Mouse (Mus musculus) embryonic facial prominence, embryonic 15.5 days (tissue): ENCODE measurements around the gene Lmnb2. TPM values are rescaled to one million over a fixed set of nuclear protein-coding genes. Genes with fewer than 3 reads are reported as not detected.

Experiments used
- ATAC-seq: fragments of 200-750 bp; cut with Nextera tagmentation; 2 replicates; pipeline ENCODE4 v1.8.0; 2017; ENCODE audit warnings: low read depth, moderate TSS enrichment; ENCODE audit not compliant: insufficient number of reproducible peaks, low FRiP score, low TSS enrichment
- H3K27ac ChIP-seq: fragments of 300-500 bp; sonication (generic); replicated peaks from 2 replicates; pipeline ENCODE4 v1.5.1; 2015; ENCODE audit warnings: mild to moderate bottlenecking, inconsistent platforms
- H3K27me3 ChIP-seq: fragments of 300-500 bp; sonication (generic); 2 replicates; pipeline ENCODE4 v1.6.1; 2015; ENCODE audit warnings: inconsistent platforms
- H3K36me3 ChIP-seq: fragments of 300-500 bp; sonication (generic); 2 replicates; pipeline ENCODE4 v1.6.1; 2015; ENCODE audit warnings: mild to moderate bottlenecking, inconsistent platforms
- H3K4me1 ChIP-seq: fragments of 300-500 bp; sonication (generic); 2 replicates; pipeline ENCODE4 v1.6.1; 2015; ENCODE audit warnings: inconsistent platforms
- H3K4me2 ChIP-seq: fragments of 300-500 bp; sonication (generic); replicated peaks from 2 replicates; pipeline ENCODE4 v1.6.1; 2015; ENCODE audit warnings: mild to moderate bottlenecking, inconsistent platforms
- H3K4me3 ChIP-seq: fragments of 300-500 bp; sonication (generic); replicated peaks from 2 replicates; pipeline ENCODE4 v1.5.1; 2015; ENCODE audit warnings: mild to moderate bottlenecking, inconsistent platforms
- H3K9ac ChIP-seq: fragments of 300-500 bp; sonication (generic); 2 replicates; pipeline ENCODE4 v1.6.1; 2015; ENCODE audit warnings: inconsistent platforms
- H3K9me3 ChIP-seq: fragments of 300-500 bp; sonication (generic); replicated peaks from 2 replicates; pipeline ENCODE4 v1.6.1; 2016; ENCODE audit warnings: inconsistent platforms
- WGBS: fragments of 180-500 bp; shearing (Covaris S2); methylation state at CpG from one replicate; pipeline ENCODE4 v1.1.7; 2015; 5-methylcytosine and 5-hydroxymethylcytosine counted together
- polyA plus RNA-seq: library from polyadenylated mRNA; unstranded; fragments of >200 nt; fragmentation: Nextera tagmentation; extraction: Ambion mirVana; gene quantifications from 2 replicates; pipeline ENCODE4 v1.2.1, GENCODE M21; 2015

The Lmnb2 gene
- polyA plus RNA-seq, 1 experiment from 2014 or later = 56.7 TPM

DNA sequence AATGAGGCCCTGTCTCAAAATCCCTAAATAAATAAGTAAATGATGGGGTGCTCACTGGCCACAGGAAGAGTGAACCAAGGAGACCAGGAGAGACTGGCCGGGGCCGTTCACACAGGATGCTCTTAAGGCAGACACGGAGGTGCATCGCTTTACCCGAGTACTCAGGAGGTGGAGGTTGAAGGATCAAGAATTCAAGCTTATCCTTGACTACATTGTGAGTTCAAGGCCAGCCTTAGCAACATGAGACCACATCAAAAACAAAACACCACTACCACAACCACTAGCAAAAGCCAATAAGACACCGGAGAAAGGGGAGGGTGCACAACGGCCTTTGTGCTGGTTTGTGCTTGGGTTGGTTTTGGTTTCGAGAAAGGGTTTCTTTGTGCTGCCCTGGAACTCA is 38.3 kb upstream of the Lmnb2 start:
- Histone ChIP-seq H3K27ac (no peak overlapping the region), H3K36me3 (no peaks in the 10 kb centered on the region), H3K27me3 (no peaks in the 10 kb centered on the region), H3K4me1 (peaks cover 32% of the 10 kb centered on the region), H3K4me3 (no peak overlapping the region), H3K9ac (no peak overlapping the region), H3K9me3 (no peaks in the 10 kb centered on the region), H3K4me2 (no peak overlapping the region)
- 94% methylated on average over 8 of the region's 8 CpGs for WGBS
- ATAC-seq = no peak

DNA sequence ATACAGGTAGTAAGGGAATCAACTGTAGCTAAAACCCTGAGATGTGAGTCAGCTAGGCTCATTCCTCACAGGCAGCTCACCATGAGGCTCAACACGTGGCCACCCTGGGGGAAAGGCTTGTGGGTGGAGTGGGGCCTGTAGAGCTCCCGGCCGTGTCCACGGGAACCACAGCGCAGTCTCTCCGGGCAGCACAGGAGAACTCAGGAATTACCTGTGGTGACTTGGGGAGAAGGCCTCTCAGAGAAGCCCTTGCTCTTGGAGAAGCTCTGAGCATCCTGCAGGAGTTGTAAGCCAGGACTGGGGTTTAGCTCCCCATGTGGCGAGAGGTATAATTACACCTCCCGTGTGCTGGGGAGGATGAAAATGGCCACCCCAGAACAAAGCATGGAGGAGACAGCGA is 37.5 kb upstream of the Lmnb2 start:
- no peak overlapping the region for H3K9ac ChIP-seq
- H3K4me2 ChIP-seq = no peak overlapping the region
- H3K27me3 ChIP-seq = no peaks in the 10 kb centered on the region
- no peak overlapping the region for H3K4me3 ChIP-seq
- no peaks in the 10 kb centered on the region for H3K9me3 ChIP-seq
- peak overlapping the region; percentile 71; the same call in 1 of the 2 replicates for H3K27ac ChIP-seq
- no peaks in the 10 kb centered on the region for H3K36me3 ChIP-seq
- peaks cover 23% of the 10 kb centered on the region for H3K4me1 ChIP-seq
- no peak for ATAC-seq
- 22% methylated on average over 9 of the region's 9 CpGs for WGBS

DNA sequence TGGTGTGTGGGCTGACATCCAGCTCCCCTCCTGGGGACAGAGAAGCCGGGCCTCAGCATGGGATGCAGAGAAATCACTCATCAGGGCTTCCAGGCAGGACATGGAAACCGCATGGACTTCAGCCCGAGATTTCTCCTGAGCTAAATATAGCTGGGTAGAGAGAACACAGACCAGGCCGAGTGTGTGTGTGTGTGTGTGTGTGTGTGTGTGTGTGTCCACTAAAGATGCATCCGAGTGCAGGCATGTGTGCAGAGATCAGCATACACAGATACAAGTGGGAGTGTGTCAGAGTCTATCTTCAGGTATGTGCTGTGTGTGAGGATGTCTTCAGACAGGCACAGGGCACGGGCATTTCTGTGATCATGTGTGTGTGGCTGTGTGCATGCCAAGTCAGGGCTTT is 36.8 kb upstream of the Lmnb2 start:
- Histone ChIP-seq H3K27ac (peak overlapping the region; percentile 71), H3K4me3 (no peak overlapping the region), H3K36me3 (no peaks in the 10 kb centered on the region), H3K4me1 (peaks cover 24% of the 10 kb centered on the region), H3K4me2 (no peak overlapping the region), H3K27me3 (no peaks in the 10 kb centered on the region), H3K9me3 (no peaks in the 10 kb centered on the region), H3K9ac (no peak overlapping the region)
- whole genome bisulfite sequencing = 41% methylated on average over 6 of the region's 6 CpGs
- no peak for ATAC-seq

DNA sequence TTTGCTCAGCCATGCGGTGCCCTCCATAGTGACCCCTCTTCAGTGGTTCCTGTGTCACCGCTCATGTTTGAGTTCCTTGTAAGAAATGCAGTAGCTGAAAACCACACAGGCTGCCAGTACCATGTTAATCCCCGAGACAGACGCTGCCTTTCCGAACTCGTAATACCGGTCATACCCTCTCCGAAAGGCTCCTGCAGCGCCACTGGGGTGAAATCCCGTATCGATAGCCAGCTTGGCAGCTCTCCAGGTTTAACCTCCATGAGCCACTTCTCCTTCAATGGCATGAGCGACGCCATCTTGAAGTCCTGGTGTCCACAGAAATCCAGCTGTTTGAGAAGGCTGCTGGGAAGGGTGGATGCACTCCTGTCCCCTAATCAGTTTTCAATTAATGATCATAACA is 36.4 kb upstream of the Lmnb2 start:
- 55% methylated on average over 13 of the region's 13 CpGs for WGBS
- ATAC-seq = no peak

DNA sequence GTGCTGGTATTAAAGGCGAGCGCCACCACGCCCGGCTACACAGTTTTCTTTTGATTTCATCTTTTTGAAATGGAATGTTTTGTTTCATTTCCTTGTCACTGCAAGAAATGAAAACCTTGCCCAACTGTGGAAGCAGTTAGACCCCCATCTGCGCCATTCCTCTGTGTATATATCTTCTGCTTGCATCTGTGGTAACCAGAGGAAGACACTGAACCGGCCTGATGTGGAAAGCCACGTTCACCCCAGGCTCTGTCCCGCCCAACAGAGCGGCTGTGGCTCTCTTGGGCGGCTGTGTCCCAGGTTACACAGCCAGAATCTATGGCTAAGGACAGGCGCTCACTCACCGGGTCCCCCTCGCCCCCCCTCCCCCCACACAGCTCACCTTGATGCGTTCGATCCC is 34.4 kb upstream of the Lmnb2 start:
- 71% methylated on average over 15 of the region's 15 CpGs for WGBS
- peaks cover 33% of the 10 kb centered on the region for H3K4me1 ChIP-seq
- H3K9ac ChIP-seq = no peak overlapping the region
- no peak overlapping the region for H3K27ac ChIP-seq
- no peak overlapping the region for H3K4me3 ChIP-seq
- H3K27me3 ChIP-seq = no peaks in the 10 kb centered on the region
- ATAC-seq = no peak
- H3K9me3 ChIP-seq = no peaks in the 10 kb centered on the region
- H3K4me2 ChIP-seq = no peak overlapping the region
- no peaks in the 10 kb centered on the region for H3K36me3 ChIP-seq

More for the DNA sequence above, 36.4 kb upstream of the Lmnb2 start:
- Histone ChIP-seq H3K27ac (peak overlapping the region; percentile 71), H3K4me3 (no peak overlapping the region), H3K4me1 (peaks cover 24% of the 10 kb centered on the region), H3K36me3 (no peaks in the 10 kb centered on the region), H3K9me3 (no peaks in the 10 kb centered on the region), H3K27me3 (no peaks in the 10 kb centered on the region), H3K4me2 (no peak overlapping the region), H3K9ac (no peak overlapping the region)

DNA sequence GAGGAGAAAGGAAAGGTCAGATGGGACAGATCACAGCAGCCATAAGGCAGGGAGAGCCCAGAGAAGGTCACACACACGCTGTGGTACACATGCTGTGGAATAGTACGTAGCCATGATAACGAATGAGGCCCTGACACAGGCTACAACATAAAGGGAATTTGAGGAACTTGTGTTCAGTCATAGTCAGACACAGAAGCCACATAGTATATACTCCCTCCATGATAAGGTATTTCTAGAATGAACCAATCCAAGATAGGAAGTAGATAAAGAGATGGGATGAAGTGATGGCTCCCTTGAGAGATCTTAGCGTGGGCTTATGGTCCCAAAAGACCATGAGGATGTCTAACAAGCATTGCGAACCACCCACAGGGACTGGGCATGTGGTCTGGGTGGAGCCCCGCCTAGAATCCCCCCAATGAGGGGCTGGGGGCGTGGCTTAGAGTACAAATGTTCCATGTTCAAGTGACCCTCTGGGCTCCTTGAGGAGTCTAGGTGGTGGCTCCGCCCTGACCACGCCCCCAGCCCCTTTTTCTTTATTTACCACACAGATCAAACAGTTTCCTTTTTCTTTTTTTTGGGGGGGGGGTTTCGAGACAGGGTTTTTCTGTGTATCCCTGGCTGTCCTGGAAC is 33.8 kb upstream of the Lmnb2 start:
- Histone ChIP-seq H3K27ac (no peak overlapping the region), H3K9me3 (no peaks in the 10 kb centered on the region), H3K4me3 (no peak overlapping the region), H3K27me3 (no peaks in the 10 kb centered on the region), H3K36me3 (no peaks in the 10 kb centered on the region), H3K4me1 (peaks cover 39% of the 10 kb centered on the region), H3K4me2 (no peak overlapping the region), H3K9ac (no peak overlapping the region)
- no peak for ATAC-seq
- WGBS = 79% methylated on average over 10 of the region's 10 CpGs

DNA sequence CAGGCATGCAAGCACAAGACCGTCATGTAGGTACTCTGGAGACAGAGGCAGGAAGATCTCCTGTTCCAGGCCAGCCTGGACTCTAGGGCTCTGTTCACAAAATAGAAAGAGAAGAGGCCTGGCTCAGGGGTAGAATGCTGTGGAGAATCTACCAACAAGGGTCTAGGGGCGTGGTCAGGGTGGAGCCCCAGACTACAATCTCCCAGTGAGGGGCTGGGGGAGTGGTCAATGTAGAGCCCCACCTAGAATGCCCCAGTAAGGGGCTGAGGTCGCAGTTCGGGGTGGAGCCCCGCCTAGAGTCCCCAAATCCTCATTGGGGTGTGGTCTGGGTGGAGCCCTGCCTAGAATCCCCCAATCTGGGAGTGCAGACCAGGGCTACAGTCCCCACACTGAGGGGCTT is 32.3 kb upstream of the Lmnb2 start:
- Histone ChIP-seq H3K9ac (no peak overlapping the region), H3K27ac (no peak overlapping the region), H3K27me3 (no peaks in the 10 kb centered on the region), H3K4me2 (no peak overlapping the region), H3K4me3 (no peak overlapping the region), H3K4me1 (peaks cover 32% of the 10 kb centered on the region), H3K36me3 (no peaks in the 10 kb centered on the region), H3K9me3 (no peaks in the 10 kb centered on the region)
- no peak for ATAC-seq
- WGBS = 33% methylated on average over 5 of the region's 5 CpGs

DNA sequence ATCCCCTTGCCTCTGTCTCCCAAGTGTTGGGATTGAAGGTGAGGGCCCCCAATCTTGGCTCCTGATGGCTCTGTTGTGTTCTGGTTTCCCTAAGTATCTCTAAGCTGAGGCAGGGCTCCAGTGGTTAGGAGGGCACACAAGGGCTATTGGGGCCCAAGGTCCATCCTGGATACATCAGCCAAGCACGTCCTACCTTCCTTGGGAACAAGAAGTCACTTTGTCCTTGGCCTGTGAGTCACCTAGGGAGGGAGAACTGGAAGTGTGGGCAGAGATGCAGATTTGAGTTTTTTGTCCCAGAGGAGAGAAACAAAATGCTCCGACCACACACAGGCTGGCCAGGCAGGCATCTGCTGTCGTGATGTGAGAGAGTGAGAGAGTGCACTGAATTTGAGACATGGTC is 31.0 kb upstream of the Lmnb2 start:
- no peaks in the 10 kb centered on the region for H3K9me3 ChIP-seq
- H3K4me2 ChIP-seq = no peak overlapping the region
- H3K27ac ChIP-seq = 0 out of 2 replicates have a peak overlapping the region, but pooled peaks have one; percentile 22
- no peaks in the 10 kb centered on the region for H3K36me3 ChIP-seq
- WGBS = 71% methylated on average over 3 of the region's 3 CpGs
- no peak for ATAC-seq
- no peak overlapping the region for H3K4me3 ChIP-seq
- H3K4me1 ChIP-seq = peaks cover 21% of the 10 kb centered on the region
- H3K9ac ChIP-seq = no peak overlapping the region
- no peaks in the 10 kb centered on the region for H3K27me3 ChIP-seq

DNA sequence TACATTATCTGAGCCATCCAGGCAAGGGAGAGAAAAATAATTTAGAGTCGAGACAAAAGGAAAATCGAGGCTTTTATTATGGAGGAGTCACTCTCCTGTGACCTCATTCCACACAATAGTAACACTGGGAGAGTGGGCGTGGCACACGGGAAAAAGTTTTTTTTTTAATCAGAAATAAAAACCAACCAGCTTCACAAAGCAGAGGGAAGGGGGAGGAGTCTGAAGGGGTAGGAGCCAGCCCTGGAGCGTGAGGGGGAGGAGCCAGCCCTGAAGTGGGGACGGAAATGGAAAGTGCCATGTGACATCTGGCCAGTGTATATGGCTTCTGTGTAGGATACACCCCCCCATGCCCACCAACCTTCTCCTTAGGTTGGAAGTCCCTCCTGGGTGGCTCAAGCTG is 30.5 kb upstream of the Lmnb2 start:
- Histone ChIP-seq H3K27ac (peak overlapping the region; percentile 23; the same call in 1 of the 2 replicates), H3K27me3 (no peaks in the 10 kb centered on the region), H3K4me2 (no peak overlapping the region), H3K4me3 (no peak overlapping the region), H3K9me3 (no peaks in the 10 kb centered on the region), H3K36me3 (no peaks in the 10 kb centered on the region), H3K9ac (no peak overlapping the region), H3K4me1 (peaks cover 21% of the 10 kb centered on the region)
- 32% methylated on average over 6 of the region's 6 CpGs for WGBS
- no peak for ATAC-seq

DNA sequence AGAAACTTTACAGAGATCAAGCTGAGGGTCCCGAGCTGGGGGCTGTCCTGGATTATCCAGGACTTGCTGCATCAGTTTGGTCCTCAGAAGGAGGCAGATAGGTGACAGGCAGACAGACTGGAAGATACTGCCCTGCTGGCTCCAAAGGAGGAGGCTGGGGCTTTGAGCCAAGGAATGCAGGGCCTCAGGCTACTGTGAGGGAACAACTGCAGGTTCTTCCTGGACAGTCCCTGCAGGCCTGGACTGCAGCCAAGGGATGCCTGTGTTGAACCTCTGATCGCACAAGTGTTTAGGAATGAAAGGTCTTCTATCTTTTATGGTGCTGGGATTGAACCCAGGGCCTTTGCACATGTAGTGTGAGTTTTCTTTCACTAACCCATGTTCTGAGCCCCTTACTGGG is 29.8 kb upstream of the Lmnb2 start:
- Histone ChIP-seq H3K4me3 (no peak overlapping the region), H3K27ac (peak overlapping the region; percentile 23; the same call in 1 of the 2 replicates), H3K27me3 (no peaks in the 10 kb centered on the region), H3K4me1 (peaks cover 21% of the 10 kb centered on the region), H3K4me2 (no peak overlapping the region), H3K9me3 (no peaks in the 10 kb centered on the region), H3K36me3 (no peaks in the 10 kb centered on the region), H3K9ac (no peak overlapping the region)
- 23% methylated on average over 2 of the region's 2 CpGs for WGBS
- no peak for ATAC-seq

DNA sequence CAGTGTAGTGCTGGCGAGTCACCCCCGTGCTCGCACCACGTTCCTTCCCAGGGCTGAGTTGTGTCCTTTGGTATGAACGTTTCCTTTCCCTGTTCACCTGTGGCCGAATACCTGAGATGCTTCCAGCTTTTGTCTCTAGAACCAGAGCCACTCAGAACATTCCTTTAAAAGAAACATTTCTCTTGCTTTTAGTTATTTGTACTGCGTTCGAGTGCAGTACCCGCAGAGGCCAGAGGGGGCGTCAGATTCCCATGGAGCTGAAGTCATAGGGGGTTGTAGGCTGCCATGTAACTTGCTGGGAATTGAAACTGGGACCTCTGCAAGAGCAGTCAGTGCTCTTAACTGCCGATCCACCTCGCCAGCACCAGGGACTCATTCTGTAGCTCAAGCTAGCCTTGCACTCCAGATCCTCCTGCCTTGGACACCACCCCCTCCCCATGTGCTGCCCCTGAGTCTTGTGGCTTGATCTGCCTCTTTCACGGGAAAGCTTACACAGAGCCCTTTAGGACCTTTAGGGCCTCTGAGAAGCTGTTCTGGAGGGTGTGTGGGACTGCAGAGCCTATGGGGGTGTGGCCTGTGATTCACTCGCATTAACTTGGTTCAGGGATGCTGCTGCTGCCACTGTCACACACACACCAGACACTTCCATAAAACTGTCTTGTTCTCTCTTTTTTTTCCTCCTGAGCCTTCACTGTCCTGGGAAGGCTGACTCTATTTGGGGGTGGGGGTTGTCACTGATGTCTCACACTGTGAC is 28.8 kb upstream of the Lmnb2 start:
- Histone ChIP-seq H3K9ac (no peak overlapping the region), H3K36me3 (no peaks in the 10 kb centered on the region), H3K4me1 (peaks cover 21% of the 10 kb centered on the region), H3K27ac (no peak overlapping the region), H3K4me2 (no peak overlapping the region), H3K4me3 (no peak overlapping the region), H3K9me3 (no peaks in the 10 kb centered on the region), H3K27me3 (no peaks in the 10 kb centered on the region)
- WGBS = 60% methylated on average over 14 of the region's 14 CpGs
- no peak for ATAC-seq

DNA sequence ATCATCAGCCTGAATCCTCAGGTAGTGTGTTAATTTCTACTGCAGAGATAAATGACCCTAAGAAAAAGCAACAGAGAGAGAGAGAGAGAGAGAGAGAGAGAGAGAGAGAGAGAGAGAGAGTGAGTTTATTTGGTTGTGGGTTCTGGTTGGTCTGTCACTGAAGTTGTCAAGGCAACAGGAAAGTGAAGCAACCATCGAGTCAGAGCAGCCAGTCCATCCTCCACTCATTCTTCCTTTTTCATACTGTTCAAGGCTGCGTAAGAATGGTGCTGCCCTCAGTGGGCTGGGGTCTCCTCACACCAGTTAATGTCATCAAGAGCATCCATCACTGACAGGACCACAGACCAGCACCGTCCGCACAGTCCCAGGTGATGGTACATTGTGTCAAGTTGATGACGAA is 26.2 kb upstream of the Lmnb2 start:
- Histone ChIP-seq H3K4me2 (no peak overlapping the region), H3K27ac (no peak overlapping the region), H3K4me3 (no peak overlapping the region), H3K27me3 (no peaks in the 10 kb centered on the region), H3K9ac (no peak overlapping the region), H3K9me3 (no peaks in the 10 kb centered on the region), H3K4me1 (peaks cover 38% of the 10 kb centered on the region), H3K36me3 (no peaks in the 10 kb centered on the region)
- no peak for ATAC-seq
- WGBS = 84% methylated on average over 5 of the region's 5 CpGs
